Mouse (Mus musculus): ENCODE results near the gene Emc3.

Emc3 gene

DNA sequence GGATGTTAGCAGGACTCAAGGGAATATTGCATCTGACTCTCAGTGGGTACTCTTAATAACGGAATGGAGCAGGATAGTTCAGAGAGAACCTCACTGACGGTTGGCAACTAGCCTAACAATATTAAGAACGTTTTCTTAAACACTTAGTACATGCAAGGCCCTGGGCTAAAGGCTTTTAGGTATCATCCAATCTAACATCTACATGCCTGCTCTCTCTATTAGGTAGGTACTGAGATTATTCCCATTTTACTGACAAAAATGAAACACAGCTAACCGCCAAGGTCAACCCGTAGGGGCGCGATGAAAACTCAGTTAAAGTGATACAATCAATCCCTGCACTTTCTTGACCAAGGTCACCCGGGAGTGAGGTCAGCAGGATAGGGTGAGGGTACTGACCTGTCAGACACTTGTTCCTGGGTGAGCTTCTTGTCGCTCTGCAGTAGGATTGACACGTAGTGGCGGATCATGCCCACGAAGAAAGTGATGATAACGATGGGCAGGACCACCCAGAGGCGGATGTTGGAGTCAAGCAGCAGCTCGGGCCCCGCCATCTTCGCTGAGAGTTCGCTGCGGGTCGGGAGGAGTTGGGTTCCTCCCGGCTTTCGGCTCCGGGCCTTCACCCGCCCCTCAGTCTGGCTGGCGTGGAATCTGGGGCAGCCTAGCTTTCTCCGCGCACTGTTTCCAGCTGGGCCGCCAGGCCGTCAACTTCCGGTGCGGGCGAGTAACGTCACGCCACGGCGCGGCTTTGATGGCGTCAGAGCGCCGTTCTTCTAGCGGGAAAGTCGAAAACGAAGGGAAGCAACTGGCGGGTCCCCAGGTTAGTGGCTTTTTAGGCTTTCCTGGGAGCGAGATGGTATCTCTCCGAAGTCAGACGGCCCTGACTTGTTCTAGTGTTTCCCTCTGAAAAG lies at the start of gene Emc3, which contains the start of gene Fancd2:
Gene Emc3, minus strand, starts transcription at position 721 of the 908 bp plus-strand sequence.
Gene Fancd2, plus strand, starts transcription at position 751 of the 908 bp plus-strand sequence.
- in situ Hi-C loops (cut with MboI; ENCODE audit: unreplicated experiment in 2 of 2) = no loop called here

GRCm38 (mm10) chr6:113579306-113579705 lies 47.9 kb upstream of the Emc3 start:
- in situ Hi-C loops (cut with MboI; ENCODE audit: unreplicated experiment in 2 of 2) = no loop called here

DNA sequence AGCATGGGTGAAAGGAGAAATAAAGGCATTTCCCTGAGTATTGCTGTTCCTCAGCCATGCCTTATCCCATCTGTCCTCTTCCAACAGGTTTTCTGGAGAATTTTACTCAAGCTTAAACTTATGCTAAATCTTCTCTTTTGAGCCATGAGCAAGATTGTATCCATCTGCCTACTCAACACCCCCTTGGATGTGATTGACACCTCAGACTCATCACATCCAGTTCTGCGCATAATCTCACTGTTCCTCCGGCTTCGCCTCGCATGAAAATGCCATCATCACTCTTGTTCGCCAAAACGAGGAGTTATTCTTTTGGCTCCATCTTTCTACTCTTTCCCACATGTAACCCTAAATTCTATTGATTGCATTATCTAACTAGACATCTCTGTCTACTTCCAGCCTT lies 44.6 kb upstream of the Emc3 start:
- in situ Hi-C loops (cut with MboI; ENCODE audit: unreplicated experiment in 2 of 2) = no loop called here

DNA sequence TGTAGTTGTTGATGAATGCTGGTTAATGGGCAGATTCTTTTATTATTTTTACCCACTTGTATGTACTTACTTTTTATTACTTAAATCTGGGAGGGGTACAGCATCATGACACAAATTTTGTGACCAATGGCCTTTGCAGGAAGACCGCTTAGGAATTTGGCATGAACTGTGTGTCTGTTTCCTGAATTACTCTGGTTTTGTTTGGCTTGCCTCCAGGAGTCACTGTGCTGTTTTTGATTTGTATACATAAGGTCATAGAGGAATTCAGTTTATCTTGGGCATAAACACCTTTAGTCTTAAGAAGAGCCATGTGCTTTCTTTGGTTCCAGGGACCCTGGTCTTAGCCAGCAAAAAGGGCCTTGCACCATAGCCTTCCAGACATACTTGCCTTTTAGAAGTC lies 33.1 kb upstream of the Emc3 start:
- in situ Hi-C loops (cut with MboI; ENCODE audit: unreplicated experiment in 2 of 2) = no loop called here

DNA sequence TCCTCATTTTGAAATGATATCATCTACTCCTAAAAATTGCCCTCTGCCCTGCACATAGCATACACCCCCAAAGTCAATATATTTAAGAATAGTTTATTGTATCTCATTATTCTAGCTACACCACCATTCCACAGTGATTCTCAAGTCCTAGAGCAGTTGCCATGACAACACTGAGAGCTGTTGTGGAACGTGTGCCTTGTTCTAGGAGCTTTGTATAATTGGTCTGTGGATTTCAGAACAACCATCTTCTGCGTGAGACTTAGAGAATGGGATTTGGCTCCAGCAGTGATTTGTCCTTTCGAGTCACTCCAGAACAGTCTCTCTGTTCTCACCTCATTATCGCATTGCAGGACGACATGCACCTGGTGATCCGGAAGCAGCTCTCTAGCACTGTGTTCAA lies 28.3 kb upstream of the Emc3 start:
- in situ Hi-C loops (cut with MboI; ENCODE audit: unreplicated experiment in 2 of 2) = no loop called here

DNA sequence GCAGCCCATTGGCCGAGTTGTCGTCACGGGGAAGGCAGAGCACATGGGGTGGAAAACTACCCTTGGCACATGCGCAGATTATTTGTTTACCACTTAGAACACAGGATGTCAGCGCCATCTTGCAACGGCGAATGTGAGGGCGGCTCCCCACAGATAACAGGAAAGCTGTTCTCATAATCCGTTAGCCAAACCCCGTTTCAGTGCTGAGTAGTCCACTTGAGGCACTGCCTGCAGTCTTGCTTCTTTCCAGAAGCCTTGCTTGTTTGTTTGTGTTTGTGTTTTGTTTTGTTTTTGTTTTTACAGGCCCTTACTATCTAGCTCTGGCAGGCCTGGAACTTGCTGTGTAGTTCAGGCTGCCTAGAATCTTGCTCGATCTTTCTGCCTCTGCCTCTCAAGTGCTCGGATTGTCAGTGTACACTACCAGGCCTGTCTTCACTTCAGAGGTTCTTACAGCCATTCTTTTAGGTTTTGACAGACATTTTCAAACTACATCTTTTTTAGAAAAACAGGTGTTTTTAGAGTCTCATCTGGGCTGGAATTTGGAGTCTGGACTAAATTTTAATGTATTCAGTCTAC lies 12.5 kb upstream of the Emc3 start:
- in situ Hi-C loops (cut with MboI; ENCODE audit: unreplicated experiment in 2 of 2) = no loop called here

GRCm38 (mm10) chr6:113541610-113542009 lies 10.2 kb upstream of the Emc3 start:
- in situ Hi-C loops (cut with MboI; ENCODE audit: unreplicated experiment in 2 of 2) = no loop called here

DNA sequence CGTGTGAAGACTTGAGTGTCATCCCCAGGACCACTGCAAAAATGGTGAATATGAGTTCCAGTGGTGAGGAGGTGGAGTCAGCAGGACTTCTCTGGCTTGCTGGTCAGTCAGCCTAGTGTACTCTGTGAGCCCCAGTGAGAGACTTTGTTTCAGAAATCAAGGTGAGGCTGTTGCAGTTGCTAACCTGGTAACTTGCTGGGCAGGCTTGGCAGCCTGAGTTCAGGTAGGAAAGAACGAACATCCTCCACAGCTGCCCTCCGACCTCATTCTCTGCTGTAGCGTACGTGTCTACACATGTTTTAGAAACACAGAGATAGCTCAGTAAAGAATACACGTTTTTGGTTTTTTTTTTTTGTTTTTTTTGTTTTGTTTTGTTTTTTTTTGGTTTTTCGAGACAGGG lies 3.4 kb upstream of the Emc3 start:
- in situ Hi-C loops (cut with MboI; ENCODE audit: unreplicated experiment in 2 of 2) = no loop called here

GRCm38 (mm10) chr6:113531840-113532404 lies 470 bp upstream of the Emc3 start:
- in situ Hi-C loops (cut with MboI; ENCODE audit: unreplicated experiment in 2 of 2) = no loop called here

DNA sequence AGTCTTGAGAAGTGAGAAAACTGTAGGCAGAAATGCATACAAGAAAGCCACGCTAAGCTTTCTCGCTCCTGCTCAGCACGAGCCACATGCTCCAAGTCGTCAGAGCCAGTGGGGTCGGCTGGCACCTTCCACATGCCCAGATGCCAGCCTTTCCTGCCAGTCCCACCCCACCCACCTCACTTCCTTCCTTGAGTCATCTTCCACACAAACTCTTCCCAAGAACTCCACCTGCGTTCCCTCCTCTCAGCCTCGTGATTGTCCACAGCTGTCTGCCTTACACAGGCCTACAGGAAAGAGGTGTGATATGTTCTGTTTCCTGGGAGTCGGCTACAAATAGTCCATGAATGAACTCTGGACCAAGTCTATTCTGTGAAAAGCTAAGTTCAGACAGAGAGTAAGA lies 8.0 kb downstream of the Emc3 start:
- in situ Hi-C loops (cut with MboI; ENCODE audit: unreplicated experiment in 2 of 2) = no loop called here

- in situ Hi-C loops (cut with MboI; ENCODE audit: unreplicated experiment in 2 of 2) = no loop called here
Measured at GRCm38 (mm10) chr6:113522310-113522709, 9.1 kb downstream of the Emc3 start.

- in situ Hi-C loops (cut with MboI; ENCODE audit: unreplicated experiment in 2 of 2) = no loop called here
Measured at GRCm38 (mm10) chr6:113517434-113518080, 13.9 kb downstream of the Emc3 start.

- in situ Hi-C loops (cut with MboI; ENCODE audit: unreplicated experiment in 2 of 2) = no loop called here
Measured at GRCm38 (mm10) chr6:113514600-113514999, 16.9 kb downstream of the Emc3 start.

GRCm38 (mm10) chr6:113513944-113514343 lies 17.5 kb downstream of the Emc3 start:
- in situ Hi-C loops (cut with MboI; ENCODE audit: unreplicated experiment in 2 of 2) = no loop called here

- in situ Hi-C loops (cut with MboI; ENCODE audit: unreplicated experiment in 2 of 2) = no loop called here
Measured at GRCm38 (mm10) chr6:113508947-113509280, 22.5 kb downstream of the Emc3 start.

GRCm38 (mm10) chr6:113508272-113508946 lies 23.0 kb downstream of the Emc3 start:
- in situ Hi-C loops (cut with MboI; ENCODE audit: unreplicated experiment in 2 of 2) = no loop called here

- in situ Hi-C loops (cut with MboI; ENCODE audit: unreplicated experiment in 2 of 2) = no loop called here
Measured at GRCm38 (mm10) chr6:113507130-113507529, 24.3 kb downstream of the Emc3 start.

- in situ Hi-C loops (cut with MboI; ENCODE audit: unreplicated experiment in 2 of 2) = no loop called here
Measured at GRCm38 (mm10) chr6:113505689-113506088, 25.8 kb downstream of the Emc3 start.

- in situ Hi-C loops (cut with MboI; ENCODE audit: unreplicated experiment in 2 of 2) = no loop called here
Measured at GRCm38 (mm10) chr6:113502801-113503200, 28.7 kb downstream of the Emc3 start.

DNA sequence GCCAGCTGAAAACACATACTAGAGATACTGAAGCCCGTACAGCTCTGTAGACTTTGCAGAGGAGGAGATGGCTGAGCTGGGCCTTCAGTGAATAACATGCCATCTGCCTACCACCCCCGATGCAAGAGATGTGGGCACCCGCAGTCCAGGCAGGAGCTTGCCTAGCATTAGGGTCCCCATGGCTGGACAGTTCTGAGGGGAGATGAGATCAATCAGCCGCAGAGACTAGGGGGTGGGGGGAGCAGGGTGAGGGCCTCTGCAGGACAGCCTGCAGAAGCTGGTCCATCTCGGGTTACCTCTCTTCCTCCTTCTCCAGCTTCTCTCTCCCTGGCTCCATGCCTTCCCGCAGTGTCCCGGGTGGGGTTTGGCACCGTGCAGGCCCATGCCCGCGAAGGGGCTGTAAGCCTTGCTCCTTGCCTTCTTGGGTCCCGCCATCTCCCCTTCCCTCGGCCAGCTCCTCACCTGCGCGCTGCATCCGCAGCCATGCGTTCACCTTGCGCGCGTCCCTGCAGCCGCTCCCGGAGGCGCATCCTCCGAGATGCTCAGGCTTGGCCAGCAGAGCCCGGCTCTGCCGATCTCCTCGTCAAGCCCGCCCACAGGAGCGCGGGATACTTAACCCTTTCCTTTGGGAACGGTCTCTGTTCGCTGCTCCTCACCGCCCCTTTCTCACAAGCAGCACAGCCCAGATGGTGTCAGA lies 29.9 kb downstream of the Emc3 start, which contains the start of gene Prrt3:
Gene Prrt3, minus strand, starts transcription at position 544 of the 697 bp plus-strand sequence.
- in situ Hi-C loops (cut with MboI; ENCODE audit: unreplicated experiment in 2 of 2) = no loop called here
